Mouse (Mus musculus) olfactory bulb, adult 2 months (tissue): ENCODE data around the gene Slc12a5. TPM values are rescaled to one million over a fixed set of nuclear protein-coding genes. Genes with fewer than 3 reads are reported as not detected.

Experiments
- H3K27ac ChIP-seq: fragments of 200-500 bp; 2 replicates; pipeline ENCODE4 v1.5.1; 2012; ENCODE audit warnings: low read depth, low read length; ENCODE audit not compliant: insufficient read depth
- H3K4me1 ChIP-seq: fragments of 200-500 bp; 2 replicates; pipeline ENCODE4 v1.6.1; 2012; ENCODE audit warnings: low read length; ENCODE audit not compliant: control insufficient read depth, insufficient read depth
- H3K4me3 ChIP-seq: fragments of 200-500 bp; 2 replicates; pipeline ENCODE4 v1.5.1; 2012; ENCODE audit warnings: mild to moderate bottlenecking, low read depth, low read length, moderate library complexity; ENCODE audit not compliant: insufficient read depth
- CTCF ChIP-seq: fragments of 200-500 bp; IDR thresholded peaks from 2 replicates; pipeline ENCODE4 v1.5.1; 2012; ENCODE audit warnings: low read depth, mild to moderate bottlenecking, low read length, moderate library complexity; ENCODE audit not compliant: insufficient read depth
- POLR2A ChIP-seq: fragments of 200-500 bp; IDR thresholded peaks from 2 replicates; pipeline ENCODE4 v1.6.1; 2012; ENCODE audit warnings: mild to moderate bottlenecking, low read depth, low read length, moderate library complexity; ENCODE audit not compliant: insufficient read depth
- WGBS: fragments of 180-500 bp; shearing (Covaris S2); methylation state at CpG from one replicate; pipeline ENCODE4 v1.1.7; 2018; 5-methylcytosine and 5-hydroxymethylcytosine counted together
- polyA plus RNA-seq: library from polyadenylated mRNA; stranded (reverse); fragments of >200 nt; gene quantifications from 2 replicates; pipeline ENCODE4 v1.2.4, GENCODE M21; 2012; ENCODE audit warnings: low replicate concordance; ENCODE audit not compliant: missing spikeins, insufficient read depth, insufficient read length

The Slc12a5 gene
- polyA plus RNA-seq: not detected in 2 replicates

GRCm38 (mm10) chr2:164960716-164961441, at the start of gene Slc12a5:
TSS of gene Slc12a5 (plus strand) at chr2:164960802.
- H3K4me3 ChIP-seq: peak within 1 kb of the TSS; percentile 79
- H3K4me1 ChIP-seq: peaks cover 39% of the 10 kb centered on the region
- 2% methylated on average over 53 of the region's 54 CpGs for WGBS
- H3K27ac ChIP-seq: peak within 1 kb of the TSS; percentile 65
- TF ChIP-seq POLR2A (no peak; the same call in 1 of the 2 replicates), CTCF (no peak)

DNA sequence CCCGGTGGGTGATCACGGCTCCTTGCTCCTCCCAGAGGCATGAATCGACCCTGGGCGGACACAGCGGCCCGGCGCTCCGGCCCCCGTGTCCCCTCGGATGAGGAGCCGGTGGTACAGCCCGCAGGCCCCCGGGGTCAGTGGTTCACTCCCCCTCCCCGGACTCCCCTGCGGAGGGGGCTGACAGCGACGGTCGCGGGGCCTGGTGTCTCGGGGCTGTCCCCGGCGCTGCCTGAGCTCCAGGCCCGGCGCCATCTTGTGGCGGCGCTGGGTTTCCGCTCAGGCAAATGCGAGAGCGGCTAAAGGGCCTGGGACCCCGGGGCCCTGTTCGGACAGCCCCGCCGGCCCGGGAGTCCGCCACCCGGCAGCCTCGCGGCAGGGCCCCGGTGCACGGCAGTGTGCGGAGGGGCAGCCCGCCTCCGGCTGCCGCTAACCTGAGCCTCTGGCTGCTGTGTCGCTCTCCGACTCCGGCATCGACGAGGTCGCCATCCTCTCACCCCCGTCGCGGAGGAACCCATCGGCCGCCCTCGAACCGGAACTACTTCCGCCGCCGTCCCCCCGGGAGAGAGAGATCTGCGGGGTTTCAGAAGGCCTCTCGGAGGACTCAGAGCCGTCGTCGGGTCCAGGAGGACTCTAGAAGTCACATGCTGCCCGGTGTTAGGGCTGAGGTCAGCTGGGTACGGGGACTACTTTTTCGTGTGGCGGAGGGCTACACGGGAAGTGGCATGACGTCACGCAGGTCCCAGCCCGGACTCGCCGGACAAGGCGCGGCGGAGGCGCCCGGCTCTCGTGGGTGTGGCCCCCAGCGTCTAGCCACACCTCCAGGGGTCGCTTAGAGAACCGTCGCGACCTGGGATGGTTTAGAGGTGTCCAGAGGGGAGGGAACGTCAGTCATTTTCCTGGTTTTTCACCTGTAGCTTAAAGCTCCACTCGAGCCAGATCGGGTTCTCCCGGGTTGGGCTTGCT, 49.2 kb upstream of the Slc12a5 start, which contains the start of gene Zfp335:
Zfp335 (minus strand) TSS at position 672 of the 963 bp plus-strand sequence.
- Histone ChIP-seq H3K4me3 (peak within 1 kb of the TSS; percentile 71), H3K27ac (peak within 1 kb of the TSS; percentile 100), H3K4me1 (peaks cover 21% of the 10 kb centered on the region)
- peak; percentile 75 for TF ChIP-seq POLR2A
- TF ChIP-seq CTCF: 0 out of 2 replicates have a peak, but pooled peaks have one; percentile 20
- WGBS: under 1% methylated on average over 91 of the region's 91 CpGs

GRCm38 (mm10) chr2:164912151-164912550, 48.5 kb upstream of the Slc12a5 start:
- TF ChIP-seq POLR2A (no peak), CTCF (no peak)
- H3K27ac ChIP-seq: peak overlapping the region; percentile 100
- H3K4me3 ChIP-seq: peak overlapping the region; percentile 71
- peaks cover 21% of the 10 kb centered on the region for H3K4me1 ChIP-seq
- WGBS: 5% methylated on average over 12 of the region's 12 CpGs

DNA sequence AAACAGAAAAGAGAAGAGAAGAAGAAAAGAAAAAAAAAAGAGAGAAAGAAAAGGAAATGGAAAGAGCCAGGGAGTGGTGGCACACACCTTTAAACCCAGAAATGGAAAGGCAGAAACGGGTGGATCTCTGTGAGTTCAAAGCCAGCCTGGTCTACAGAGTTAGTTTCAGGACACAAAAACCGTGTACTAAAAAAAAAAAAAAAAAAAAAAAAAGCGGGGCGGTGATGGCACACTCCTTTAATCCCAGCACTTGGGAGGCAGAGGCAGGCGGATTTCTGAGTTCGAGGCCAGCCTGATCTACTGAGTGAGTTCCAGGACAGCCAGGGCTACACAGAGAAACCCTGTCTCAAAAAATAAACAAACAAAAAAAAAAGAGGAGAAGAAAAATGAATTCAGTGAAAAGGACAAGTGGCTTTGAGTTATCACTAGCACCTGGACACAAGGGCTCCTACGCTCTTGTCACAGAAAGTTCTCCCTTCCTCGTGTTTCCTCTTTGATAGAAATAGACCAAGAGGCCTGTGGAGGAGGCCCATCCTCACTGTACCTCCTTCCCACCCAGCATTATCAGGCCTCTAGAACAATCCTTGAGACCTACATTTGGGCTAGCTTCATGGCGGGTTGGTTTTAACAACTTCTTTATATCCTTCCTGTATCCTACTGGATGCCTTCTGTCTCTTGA, 47.7 kb upstream of the Slc12a5 start:
- H3K27ac ChIP-seq: peak overlapping the region; percentile 100
- no peak for TF ChIP-seq POLR2A
- H3K4me1 ChIP-seq: peaks cover 21% of the 10 kb centered on the region
- 85% methylated on average over 9 of the region's 9 CpGs for WGBS
- no peak overlapping the region for H3K4me3 ChIP-seq

DNA sequence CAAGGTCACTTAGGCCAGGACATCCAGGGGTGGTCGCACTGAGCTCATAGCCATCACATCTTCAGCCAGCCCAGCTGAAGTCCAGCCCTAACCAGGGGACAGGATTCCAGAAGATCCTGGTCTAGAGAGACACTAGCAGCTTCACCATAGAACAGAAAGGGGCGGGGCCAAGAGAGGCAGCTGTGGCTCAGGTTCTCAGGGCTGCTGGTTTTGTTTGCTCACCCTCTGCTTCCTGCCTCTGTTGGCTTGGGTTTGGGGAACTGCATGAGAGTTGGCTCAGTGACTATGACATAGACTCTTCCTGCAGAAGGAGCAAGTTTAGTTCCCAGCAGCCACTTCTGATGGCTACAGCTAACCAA, 47.2 kb upstream of the Slc12a5 start:
- Histone ChIP-seq H3K4me3 (no peak overlapping the region), H3K27ac (peak overlapping the region; percentile 24; the same call in 1 of the 2 replicates), H3K4me1 (peaks cover 21% of the 10 kb centered on the region)
- TF ChIP-seq CTCF (no peak), POLR2A (no peak)
- WGBS: 98% methylated on average over 2 of the region's 2 CpGs

GRCm38 (mm10) chr2:164916820-164917219, 43.8 kb upstream of the Slc12a5 start:
- H3K27ac ChIP-seq: no peak overlapping the region
- TF ChIP-seq POLR2A (no peak), CTCF (no peak)
- H3K4me3 ChIP-seq: no peak overlapping the region
- 90% methylated on average over 5 of the region's 5 CpGs for WGBS
- peaks cover 19% of the 10 kb centered on the region for H3K4me1 ChIP-seq

DNA sequence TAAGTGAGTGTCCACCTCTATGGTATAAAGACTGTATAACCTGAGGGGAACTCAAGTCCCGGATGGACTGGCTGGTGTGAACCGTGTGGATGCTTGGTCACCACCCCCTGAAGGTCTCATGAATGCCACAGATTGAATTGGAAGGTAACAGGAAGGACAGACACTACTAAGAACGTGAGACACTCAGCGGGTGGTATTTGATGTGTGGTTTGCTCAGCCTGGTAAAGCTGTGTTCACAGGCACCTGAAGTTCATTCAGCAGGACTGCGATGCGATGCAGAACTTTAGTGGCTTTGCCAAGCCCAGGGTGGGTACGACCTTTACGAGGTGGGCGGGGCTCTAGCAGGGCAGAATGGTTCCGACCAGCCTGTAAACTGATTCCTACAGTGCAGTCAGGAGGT, 43.2 kb upstream of the Slc12a5 start:
- TF ChIP-seq CTCF (no peak), POLR2A (no peak)
- H3K4me3 ChIP-seq: no peak overlapping the region
- no peak overlapping the region for H3K27ac ChIP-seq
- 69% methylated on average over 10 of the region's 10 CpGs for WGBS
- H3K4me1 ChIP-seq: peaks cover 15% of the 10 kb centered on the region

DNA sequence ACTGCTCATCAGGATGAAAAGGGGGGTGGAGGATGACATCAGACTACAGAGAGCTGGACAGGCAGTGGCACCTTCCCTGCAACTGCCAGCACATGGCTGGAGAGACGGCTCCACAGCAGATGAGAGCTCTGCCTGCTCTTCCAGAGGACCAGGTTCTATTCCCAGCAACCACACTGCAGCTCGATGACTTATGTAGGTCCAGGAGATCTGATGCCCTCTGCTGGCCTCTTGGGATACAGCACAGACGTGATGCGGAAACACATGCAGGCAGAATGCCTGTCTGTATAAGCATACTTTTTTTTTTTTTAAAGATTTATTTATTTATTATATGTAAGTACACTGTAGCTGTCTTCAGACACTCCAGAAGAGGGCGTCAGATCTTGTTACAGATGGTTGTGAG, 42.3 kb upstream of the Slc12a5 start:
- 69% methylated on average over 5 of the region's 5 CpGs for WGBS
- Histone ChIP-seq H3K4me1 (peaks cover 12% of the 10 kb centered on the region), H3K4me3 (no peak overlapping the region), H3K27ac (no peak overlapping the region)
- TF ChIP-seq POLR2A: no peak
- TF ChIP-seq CTCF: no peak

DNA sequence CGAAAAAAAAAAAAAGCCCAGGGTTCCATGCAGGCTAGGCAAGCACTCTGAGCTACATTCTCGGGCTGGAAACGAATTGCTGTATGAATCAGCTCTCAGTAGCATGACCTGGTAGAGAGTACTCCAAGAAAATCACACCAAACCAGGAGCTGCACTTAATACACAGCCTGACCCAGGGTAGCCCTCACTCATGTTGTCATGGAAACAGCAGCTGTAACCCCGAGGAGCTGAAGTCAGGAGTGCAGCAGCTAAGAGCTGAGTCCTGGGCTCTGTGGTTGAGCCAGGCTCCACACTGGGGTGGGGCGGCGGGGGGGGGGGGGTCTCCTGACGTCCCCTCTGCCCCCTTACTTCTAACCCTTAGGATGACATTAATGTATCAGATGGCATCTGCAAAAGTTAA, 38.6 kb upstream of the Slc12a5 start:
- peaks cover 9% of the 10 kb centered on the region for H3K4me1 ChIP-seq
- H3K27ac ChIP-seq: no peak overlapping the region
- H3K4me3 ChIP-seq: no peak overlapping the region
- TF ChIP-seq CTCF (no peak), POLR2A (no peak)
- WGBS: 56% methylated on average over 7 of the region's 7 CpGs
